Mouse (Mus musculus) limb, embryonic 14.5 days (tissue): ENCODE measurements around the gene Dnaja3. TPM values are rescaled to one million over a fixed set of nuclear protein-coding genes. Genes with fewer than 3 reads are reported as not detected.
"Not testable (repeated sequence)": the region's sequence is repeated elsewhere in the genome, so short reads cannot be mapped to it uniquely, and the experiment has no call there.

Experiments
- ATAC-seq: fragments of 200-750 bp; cut with Nextera tagmentation; 2 replicates; pipeline ENCODE4 v1.8.0; 2017; ENCODE audit warnings: low read depth, moderate number of reproducible peaks, moderate TSS enrichment; ENCODE audit not compliant: low FRiP score
- DNase-seq: peaks from one replicate; pipeline ENCODE4 v3.0.0-alpha.2; 2015; ENCODE audit warnings: low spot score
- H3K27ac ChIP-seq: fragments of 300-500 bp; sonication (generic); replicated peaks from 2 replicates; pipeline ENCODE4 v1.5.1; 2014; ENCODE audit warnings: low read depth, mild to moderate bottlenecking, low read length, moderate library complexity, mixed read lengths
- H3K27me3 ChIP-seq: fragments of 300-500 bp; sonication (generic); 2 replicates; pipeline ENCODE4 v1.6.1; 2014; ENCODE audit warnings: low read length, mixed read lengths; ENCODE audit not compliant: control insufficient read depth, insufficient read depth
- H3K36me3 ChIP-seq: fragments of 300-500 bp; sonication (generic); 2 replicates; pipeline ENCODE4 v1.6.1; 2014; ENCODE audit warnings: mild to moderate bottlenecking, low read length, moderate library complexity, mixed read lengths; ENCODE audit not compliant: control insufficient read depth, insufficient read depth
- H3K4me1 ChIP-seq: fragments of 300-500 bp; sonication (generic); 2 replicates; pipeline ENCODE4 v1.6.1; 2014; ENCODE audit warnings: antibody characterized with exemption, low read length, mixed read lengths; ENCODE audit not compliant: control insufficient read depth, insufficient read depth
- H3K4me2 ChIP-seq: fragments of 300-500 bp; sonication (generic); replicated peaks from 2 replicates; pipeline ENCODE4 v1.6.1; 2014; ENCODE audit warnings: low read depth, mild to moderate bottlenecking, low read length, moderate library complexity; ENCODE audit not compliant: severe bottlenecking
- H3K4me3 ChIP-seq: fragments of 300-500 bp; sonication (generic); replicated peaks from 2 replicates; pipeline ENCODE4 v1.5.1; 2014; ENCODE audit warnings: low read length
- H3K9ac ChIP-seq: fragments of 300-500 bp; sonication (generic); 2 replicates; pipeline ENCODE4 v1.6.1; 2014; ENCODE audit warnings: mild to moderate bottlenecking, low read depth, low read length, moderate library complexity; ENCODE audit not compliant: severe bottlenecking
- H3K9me3 ChIP-seq: fragments of 300-500 bp; sonication (generic); 2 replicates; pipeline ENCODE4 v1.6.1; 2016; ENCODE audit warnings: low read length; ENCODE audit not compliant: control insufficient read depth
- POLR2A ChIP-seq: fragments of 200-500 bp; IDR thresholded peaks from 2 replicates; pipeline ENCODE4 v1.8.0; 2012; ENCODE audit warnings: inconsistent platforms, mild to moderate bottlenecking, moderate library complexity, borderline replicate concordance; ENCODE audit not compliant: insufficient read depth, insufficient read length; ENCODE audit errors: extremely low read depth
- WGBS: fragments of 180-500 bp; shearing (Covaris S2); extraction: QIAGEN DNeasy Blood & Tissue Kit; methylation state at CpG from one replicate; pipeline ENCODE4 v1.1.7; 2014; 5-methylcytosine and 5-hydroxymethylcytosine counted together
- polyA plus RNA-seq, 2 experiments: library from polyadenylated mRNA; depleted of rRNA in 1 of 2; stranded (reverse) in 1 of 2; unstranded in 1 of 2; fragments of >200 nt; fragmentation: Nextera tagmentation in 1 of 2; extraction: Ambion mirVana in 1 of 2; gene quantifications; 2 replicates each; pipeline versions ENCODE4 v1.2.1 to v1.2.3; 2012 to 2014

The Dnaja3 gene
- polyA plus RNA-seq, 2 experiments = 30.2 to 54.7 TPM

- peak overlapping the region; percentile 79 for H3K9ac ChIP-seq
- WGBS = under 1% methylated on average over 54 of the region's 54 CpGs
- TF ChIP-seq POLR2A = peak; percentile 89; the same call in 1 of the 2 replicates
These were observed 44.0 kb downstream of the Dnaja3 start for GRCm38 (mm10) chr16:4683581-4684456.

GRCm38 (mm10) chr16:4684457-4684791, 44.6 kb downstream of the Dnaja3 start:
- no peak for TF ChIP-seq POLR2A
- ATAC-seq (no peak), DNase-seq (no peak)
- Histone ChIP-seq H3K4me1 (no peaks in the 10 kb centered on the region), H3K36me3 (peaks cover 23% of the 10 kb centered on the region), H3K9me3 (no peaks in the 10 kb centered on the region), H3K27me3 (no peaks in the 10 kb centered on the region), H3K4me2 (peak overlapping the region; percentile 84), H3K27ac (no peak overlapping the region), H3K9ac (peak overlapping the region; percentile 79), H3K4me3 (peak overlapping the region; percentile 96)
- under 1% methylated on average over 9 of the region's 9 CpGs for WGBS

More at GRCm38 (mm10) chr16:4683581-4684456, 44.0 kb downstream of the Dnaja3 start:
- no peaks in the 10 kb centered on the region for H3K27me3 ChIP-seq
- peak; percentile 95 for DNase-seq
- no peaks in the 10 kb centered on the region for H3K9me3 ChIP-seq
- ATAC-seq = peak; percentile 88
- peak overlapping the region; percentile 71 for H3K27ac ChIP-seq
- peaks cover 2% of the 10 kb centered on the region for H3K4me1 ChIP-seq
- peaks cover 17% of the 10 kb centered on the region for H3K36me3 ChIP-seq
- peak overlapping the region; percentile 84 for H3K4me2 ChIP-seq
- peak overlapping the region; percentile 96 for H3K4me3 ChIP-seq

GRCm38 (mm10) chr16:4689371-4689770, 49.6 kb downstream of the Dnaja3 start:
- H3K9ac ChIP-seq, DNase-seq, H3K27me3 ChIP-seq, H3K27ac ChIP-seq, H3K9me3 ChIP-seq, H3K4me3 ChIP-seq, ATAC-seq, H3K4me2 ChIP-seq, H3K4me1 ChIP-seq: not testable (repeated sequence)
- 98% methylated on average over 4 of the region's 4 CpGs for WGBS
- peaks cover 70% of the 10 kb centered on the region for H3K36me3 ChIP-seq

GRCm38 (mm10) chr16:4701211-4701610, 61.4 kb downstream of the Dnaja3 start:
- H3K4me1 ChIP-seq = no peaks in the 10 kb centered on the region
- no peaks in the 10 kb centered on the region for H3K9me3 ChIP-seq
- H3K27me3 ChIP-seq = no peaks in the 10 kb centered on the region
- DNase-seq = no peak
- H3K27ac ChIP-seq = no peak overlapping the region
- H3K4me2 ChIP-seq = no peak overlapping the region
- H3K9ac ChIP-seq = no peak overlapping the region
- TF ChIP-seq POLR2A = no peak
- 89% methylated on average over 3 of the region's 3 CpGs for WGBS
- H3K4me3 ChIP-seq = no peak overlapping the region
- peaks cover 94% of the 10 kb centered on the region for H3K36me3 ChIP-seq
- no peak for ATAC-seq

GRCm38 (mm10) chr16:4702646-4703045, 62.9 kb downstream of the Dnaja3 start:
- Histone ChIP-seq H3K27me3 (no peaks in the 10 kb centered on the region), H3K27ac (no peak overlapping the region), H3K4me2 (no peak overlapping the region), H3K4me1 (no peaks in the 10 kb centered on the region), H3K9ac (no peak overlapping the region), H3K9me3 (no peaks in the 10 kb centered on the region), H3K36me3 (peaks cover 95% of the 10 kb centered on the region), H3K4me3 (no peak overlapping the region)
- ATAC-seq = no peak
- 74% methylated on average over 1 of the region's 1 CpGs for WGBS
- no peak for DNase-seq
- TF ChIP-seq POLR2A = no peak
